In genomic region chr13:35742696-35743095, GRCm38 (mm10) we compare ENCODE assay signal across 8 mouse cellular contexts.
DNase-seq lines count a peak whose midpoint lies in the region; ATAC-seq and TF ChIP-seq lines count a peak whose summit lies in the region.

No protein-coding gene starts in this region.

- no peak for ATAC-seq in kidney, embryonic 14.5 days (ENCODE audit: low FRiP score, low TSS enrichment)
- no peak for ATAC-seq in hindbrain, embryonic 13.5 days (ENCODE audit: low FRiP score)
- ATAC-seq in midbrain, embryonic 14.5 days (ENCODE audit: low FRiP score, low TSS enrichment): no peak
- ATAC-seq in CD4-positive, CD25-positive, alpha-beta regulatory T cell, adult 4 months: no peak
- no peak for ATAC-seq in inflammation-experienced regulatory T-cells, adult 6 months

- peaks cover 13% of the 10 kb centered on the region for H3K9me3 ChIP-seq in kidney, embryonic 14.5 days (ENCODE audit: control insufficient read depth, low read length)
- H3K9me3 ChIP-seq in hindbrain, embryonic 13.5 days: peaks cover 15% of the 10 kb centered on the region
- H3K9me3 ChIP-seq in midbrain, embryonic 14.5 days (ENCODE audit: control insufficient read depth, low read length): peaks cover 12% of the 10 kb centered on the region

- whole genome bisulfite sequencing in kidney, embryonic 14.5 days: 41% methylated on average over 4 of the region's 4 CpGs
- 39% methylated on average over 4 of the region's 4 CpGs for WGBS in bone marrow, adult 2 months
- 45% methylated on average over 4 of the region's 4 CpGs for WGBS in hindbrain, embryonic 13.5 days
- 31% methylated on average over 4 of the region's 4 CpGs for WGBS in midbrain, embryonic 14.5 days

- H3K27ac ChIP-seq in kidney, embryonic 14.5 days (ENCODE audit: low read depth, low read length): no peak overlapping the region
- no peak overlapping the region for H3K27ac ChIP-seq in bone marrow, adult 2 months (ENCODE audit: control insufficient read depth, insufficient read depth, low read depth, low read length, poor library complexity)
- H3K27ac ChIP-seq in hindbrain, embryonic 13.5 days: no peak overlapping the region
- no peak overlapping the region for H3K27ac ChIP-seq in midbrain, embryonic 14.5 days (replicated peaks; ENCODE audit: low read depth, low read length)

- H3K4me1 ChIP-seq in kidney, embryonic 14.5 days (ENCODE audit: control insufficient read depth, insufficient read depth, low read length): peaks cover 9% of the 10 kb centered on the region
- H3K4me1 ChIP-seq in bone marrow, adult 2 months (ENCODE audit: control insufficient read depth, insufficient read depth, low read length): no peaks in the 10 kb centered on the region; the same call in 1 of the 2 replicates
- H3K4me1 ChIP-seq in hindbrain, embryonic 13.5 days (replicated peaks): peaks cover 19% of the 10 kb centered on the region
- H3K4me1 ChIP-seq in midbrain, embryonic 14.5 days (ENCODE audit: control insufficient read depth, insufficient read depth, low read length): peaks cover 11% of the 10 kb centered on the region; the same call in 1 of the 2 replicates

- no peak for TF ChIP-seq POLR2A in bone marrow, adult 2 months (IDR thresholded peaks at IDR 0.05; ENCODE audit: borderline replicate concordance, control insufficient read depth, low read depth, low read length)

- DNase-seq in kidney, adult 9 months: no peak
- DNase-seq in midbrain, embryonic 14.5 days: no peak
- no peak for DNase-seq in cerebellum, adult 9-11 months

- TF ChIP-seq CTCF in bone marrow, adult 2 months (IDR thresholded peaks at IDR 0.05; ENCODE audit: control insufficient read depth, insufficient read depth, low read length): no peak

- H3K36me3 ChIP-seq in kidney, embryonic 14.5 days (ENCODE audit: control insufficient read depth, insufficient read depth, low read length): no peaks in the 10 kb centered on the region
- H3K36me3 ChIP-seq in hindbrain, embryonic 13.5 days: 0 out of 2 replicates have a peak, but pooled peaks cover 8% of the 10 kb centered on the region
- no peaks in the 10 kb centered on the region for H3K36me3 ChIP-seq in midbrain, embryonic 14.5 days (ENCODE audit: control insufficient read depth, insufficient read depth, low read length)

- peak overlapping the region; percentile 94 for H3K4me3 ChIP-seq in kidney, embryonic 14.5 days (ENCODE audit: low read length)
- peak overlapping the region; percentile 72 for H3K4me3 ChIP-seq in bone marrow, adult 2 months (replicated peaks; ENCODE audit: control insufficient read depth, low read depth, low read length)
- H3K4me3 ChIP-seq in hindbrain, embryonic 13.5 days: peak overlapping the region; percentile 87
- H3K4me3 ChIP-seq in midbrain, embryonic 14.5 days (replicated peaks; ENCODE audit: low read depth, low read length): peak overlapping the region; percentile 91

- H3K4me2 ChIP-seq in kidney, embryonic 14.5 days (replicated peaks; ENCODE audit: low read depth, low read length): peak overlapping the region; percentile 64
- H3K4me2 ChIP-seq in hindbrain, embryonic 13.5 days: peak overlapping the region; percentile 81
- H3K4me2 ChIP-seq in midbrain, embryonic 14.5 days (ENCODE audit: low read length): peak overlapping the region; percentile 93

- peak overlapping the region; percentile 92; the same call in 1 of the 2 replicates for H3K9ac ChIP-seq in kidney, embryonic 14.5 days (ENCODE audit: low read depth, low read length)
- peak overlapping the region; percentile 90 for H3K9ac ChIP-seq in hindbrain, embryonic 13.5 days
- H3K9ac ChIP-seq in midbrain, embryonic 14.5 days (replicated peaks; ENCODE audit: low read length): no peak overlapping the region

- peaks cover 23% of the 10 kb centered on the region for H3K27me3 ChIP-seq in kidney, embryonic 14.5 days (ENCODE audit: control insufficient read depth, insufficient read depth, low read length)
- H3K27me3 ChIP-seq in hindbrain, embryonic 13.5 days: peaks cover 33% of the 10 kb centered on the region
- peaks cover 24% of the 10 kb centered on the region for H3K27me3 ChIP-seq in midbrain, embryonic 14.5 days (ENCODE audit: control insufficient read depth, insufficient read depth, low read length)
